Mouse (Mus musculus): Measurements from ENCODE around the gene Lamc2.

The Lamc2 gene

DNA sequence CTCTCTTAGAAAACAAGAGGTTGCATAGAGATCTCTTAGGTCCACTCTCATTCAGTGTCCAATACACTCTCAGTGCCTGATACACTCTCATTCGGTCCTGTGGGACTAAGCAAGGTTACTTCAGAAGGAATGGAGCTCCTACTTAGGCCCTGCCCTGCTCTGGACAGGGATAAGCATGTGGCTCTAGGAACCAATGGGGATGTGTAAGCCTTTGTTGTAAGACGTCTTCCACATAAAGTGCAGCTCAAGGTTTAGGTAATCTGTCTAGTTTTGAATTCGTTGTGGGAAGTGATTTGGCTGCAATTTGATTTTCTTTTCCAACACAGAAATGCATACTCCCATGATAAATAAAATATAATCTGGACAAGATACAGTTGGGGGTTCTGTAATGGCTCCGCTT, 6.1 kb downstream of the Lamc2 start:
- no peak for DNase-seq (ENCODE audit: low spot score in 2 of 2)

DNA sequence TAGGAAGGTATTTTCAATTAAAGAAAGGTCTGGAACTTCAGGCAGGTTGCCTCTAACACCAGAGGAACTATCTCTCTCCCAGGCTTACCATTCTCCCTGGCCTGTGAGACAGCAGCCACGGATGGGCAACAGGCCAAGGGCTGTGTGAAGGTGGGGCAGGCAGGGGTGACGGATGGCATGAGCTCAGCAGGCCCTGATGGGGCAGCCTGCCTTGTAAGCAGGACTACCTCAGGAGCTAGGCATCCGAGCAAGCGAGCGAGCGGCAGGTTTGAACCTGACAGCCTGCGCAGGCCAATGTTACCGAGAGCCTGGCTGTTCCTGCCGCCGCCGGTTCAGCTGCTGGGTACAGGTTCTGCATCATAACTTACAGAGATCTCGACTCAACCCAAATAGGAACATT, 11.4 kb downstream of the Lamc2 start:
- DNase-seq (ENCODE audit: low spot score in 2 of 2) = peak in 1 of 2 experiments; percentile 24

DNA sequence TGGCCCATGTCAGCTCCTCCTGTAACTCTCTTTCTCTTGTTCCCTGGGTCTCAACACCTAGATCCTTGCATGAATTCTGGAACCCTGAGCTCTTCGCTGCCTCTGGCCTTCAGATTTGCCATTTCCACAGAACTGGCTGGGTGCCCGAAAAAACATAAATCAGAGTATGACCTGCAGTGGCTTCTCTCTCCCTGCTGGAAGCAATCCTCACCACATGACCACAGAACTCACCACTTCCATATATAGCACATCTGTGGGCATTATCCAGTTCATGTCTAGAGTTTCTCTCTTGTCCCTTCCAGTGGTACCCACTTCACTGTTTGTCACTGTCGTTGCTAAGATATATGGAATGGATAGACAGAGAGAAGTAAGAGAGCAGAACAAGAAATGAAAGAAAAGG, 13.0 kb downstream of the Lamc2 start:
- DNase-seq (ENCODE audit: low spot score in 2 of 2) = no peak

DNA sequence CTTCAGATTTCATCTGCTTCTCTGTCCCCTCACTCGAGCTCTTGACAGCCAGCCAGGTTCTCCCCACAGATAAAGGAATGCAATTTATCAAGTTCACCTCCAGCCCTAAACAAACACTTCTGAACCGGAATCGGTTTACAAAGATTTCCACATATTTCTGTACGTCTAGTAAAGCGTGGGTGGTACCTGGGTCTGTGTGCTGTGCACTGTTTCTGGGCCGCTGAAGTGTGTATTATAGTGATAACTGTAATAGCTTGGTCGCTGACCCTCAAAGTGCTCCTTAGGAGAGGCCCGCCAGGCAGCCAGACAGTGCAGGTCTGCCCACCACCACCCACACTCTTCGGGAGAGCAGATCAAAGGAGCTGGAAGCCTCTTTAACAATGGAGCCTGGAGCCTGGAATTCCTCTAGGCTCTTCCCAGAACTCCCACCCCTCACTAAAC, 13.9 kb downstream of the Lamc2 start:
- DNase-seq (ENCODE audit: low spot score in 2 of 2) = no peak

DNA sequence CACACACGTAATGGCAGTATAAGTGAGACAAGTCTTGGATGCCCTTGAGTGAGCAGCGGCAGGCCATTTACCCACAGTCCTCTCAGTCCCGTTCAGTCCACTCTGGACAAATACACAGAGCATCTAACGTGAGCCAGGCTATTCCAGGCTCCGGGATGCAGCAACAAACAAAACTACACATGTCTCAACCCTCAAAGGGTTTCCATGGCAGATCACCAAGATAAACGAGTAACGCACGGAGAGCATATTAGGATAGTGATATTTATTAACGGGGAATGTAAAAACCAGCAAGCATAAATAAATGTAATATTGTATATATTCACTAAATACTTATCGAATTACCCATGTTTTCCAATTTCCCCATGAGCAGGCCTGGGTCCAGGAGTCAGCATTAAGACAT, 15.2 kb downstream of the Lamc2 start:
- DNase-seq (ENCODE audit: low spot score in 2 of 2) = no peak

DNA sequence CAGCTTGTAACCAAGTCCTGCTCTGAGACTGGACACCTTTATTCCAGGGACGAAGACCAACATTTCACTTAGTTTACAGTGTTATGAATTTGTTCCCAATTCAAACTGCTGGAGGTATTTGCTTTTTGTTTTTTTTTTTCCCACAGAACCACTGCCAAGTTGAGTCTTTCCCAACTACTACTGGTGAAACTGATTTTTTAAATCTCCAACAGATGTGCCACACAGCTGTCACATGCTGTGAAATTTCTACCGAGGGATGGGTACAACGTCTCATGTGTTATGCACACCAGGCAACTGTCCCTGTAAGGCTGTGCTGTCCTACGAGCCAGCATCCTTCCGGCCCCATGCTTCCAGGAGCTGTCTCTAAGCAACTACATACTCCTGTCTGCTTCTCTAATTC, 18.0 kb downstream of the Lamc2 start:
- no peak for DNase-seq (ENCODE audit: low spot score in 2 of 2)

DNA sequence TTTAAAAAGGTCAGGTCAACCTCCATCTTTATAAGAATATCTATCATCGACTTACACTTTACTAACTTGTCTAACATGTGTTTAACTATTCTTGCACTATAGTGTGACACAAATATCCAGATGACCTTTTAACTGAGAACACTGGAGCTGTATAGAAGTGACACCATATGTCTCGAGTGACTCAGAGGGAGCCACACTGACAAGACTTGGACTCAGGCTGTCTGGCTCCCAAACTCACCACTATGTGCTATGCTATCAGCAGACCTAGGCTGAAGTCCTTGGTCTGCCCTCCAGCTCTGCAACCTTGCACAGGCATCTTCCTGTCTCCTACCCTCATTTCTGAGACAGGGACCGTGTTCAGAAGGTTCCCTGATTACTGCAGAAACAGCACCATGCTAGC, 22.4 kb downstream of the Lamc2 start:
- no peak for DNase-seq (ENCODE audit: low spot score in 2 of 2)

DNA sequence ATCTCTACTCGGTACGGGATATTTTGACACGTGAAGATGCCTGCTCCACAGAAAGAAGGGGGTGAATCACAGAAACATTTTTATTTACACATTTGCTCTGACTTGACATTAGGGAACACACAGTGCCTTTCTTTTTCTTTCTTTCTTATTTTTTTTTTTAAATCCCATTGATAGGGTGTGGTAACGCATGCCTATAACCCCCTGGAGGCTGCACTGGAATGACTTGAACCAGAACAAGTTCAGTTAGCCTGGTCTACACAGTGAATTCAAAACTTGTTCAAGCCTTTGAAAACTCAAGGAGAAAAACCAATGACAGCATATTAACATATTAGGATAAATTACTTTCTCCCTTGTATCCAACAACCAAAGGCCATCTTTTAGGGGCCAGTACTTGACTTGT, 27.1 kb downstream of the Lamc2 start:
- no peak for DNase-seq (ENCODE audit: low spot score in 2 of 2)

DNA sequence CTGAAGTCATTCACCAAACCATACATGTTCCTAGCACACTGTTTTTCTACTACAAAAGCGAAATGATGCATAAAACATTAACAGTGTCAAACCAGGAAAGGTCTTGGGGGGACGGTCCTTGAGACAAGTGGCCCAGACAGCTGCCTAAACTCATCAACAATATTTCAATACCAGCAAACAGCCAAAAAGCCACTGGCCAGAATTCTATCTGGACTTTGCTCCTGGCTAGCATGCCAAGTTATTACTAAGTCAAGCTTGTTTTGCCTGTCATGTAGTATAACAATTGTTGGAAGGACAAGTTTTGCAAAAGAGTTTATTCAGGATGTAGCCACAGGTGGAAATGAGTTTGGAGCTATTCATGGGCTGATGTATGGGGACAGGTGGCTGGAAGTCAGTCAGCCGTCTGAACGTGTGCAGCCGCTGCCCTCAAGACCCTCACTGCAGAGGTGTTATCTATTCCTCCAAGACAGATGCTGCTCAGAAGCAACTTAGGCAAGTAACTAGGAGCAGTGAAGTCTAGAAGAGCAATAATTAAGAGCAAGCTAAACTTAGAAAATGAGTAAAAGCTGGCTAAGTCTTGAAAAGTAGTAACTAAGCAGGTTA, 29.1 kb downstream of the Lamc2 start:
- no peak for DNase-seq (ENCODE audit: low spot score in 2 of 2)

DNA sequence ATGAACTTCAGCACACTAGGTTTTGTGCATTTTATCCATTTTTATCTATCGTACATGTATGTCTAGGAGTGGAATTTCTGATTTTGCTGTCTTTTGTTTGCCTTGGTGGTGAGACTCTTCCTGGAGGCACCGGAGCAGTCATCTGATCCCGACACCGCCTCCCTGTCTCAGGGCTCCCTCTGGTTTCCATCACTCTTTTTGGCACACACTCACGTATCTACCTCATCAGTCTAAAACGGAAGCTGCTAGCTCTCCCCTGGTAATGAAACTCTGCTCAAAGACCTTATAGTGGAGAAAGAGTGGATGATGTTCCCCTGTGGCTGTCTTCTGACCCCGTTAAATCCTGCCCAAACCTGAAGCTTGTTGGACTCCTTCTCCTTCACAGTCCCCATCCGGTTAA, 30.9 kb downstream of the Lamc2 start:
- no peak for DNase-seq (ENCODE audit: low spot score in 2 of 2)

DNA sequence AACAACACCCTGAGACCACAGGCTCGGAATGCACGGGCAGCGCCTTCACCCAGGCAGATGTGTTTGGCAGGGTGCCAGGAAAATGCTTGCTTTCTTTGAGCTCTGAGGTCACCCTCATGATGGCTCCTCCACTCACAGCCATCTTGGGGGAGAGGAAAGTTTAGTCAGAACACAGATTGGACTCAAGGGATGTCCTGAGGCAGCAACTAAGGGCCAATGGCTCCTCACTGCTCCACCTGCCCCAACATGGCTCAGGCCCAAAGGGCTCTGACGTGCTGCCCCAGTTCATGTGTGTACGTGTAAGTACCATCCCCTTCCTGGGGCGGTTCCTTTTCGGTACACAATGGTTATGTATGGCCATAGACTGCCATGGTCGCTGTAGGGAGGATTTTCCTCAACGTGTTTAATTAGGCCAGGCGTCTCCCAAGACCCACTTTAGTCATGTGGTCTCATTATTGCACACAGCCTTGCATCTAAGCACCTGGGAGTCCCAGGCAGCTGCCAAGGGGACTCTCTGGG, 32.6 kb downstream of the Lamc2 start:
- no peak for DNase-seq (ENCODE audit: low spot score in 2 of 2)

DNA sequence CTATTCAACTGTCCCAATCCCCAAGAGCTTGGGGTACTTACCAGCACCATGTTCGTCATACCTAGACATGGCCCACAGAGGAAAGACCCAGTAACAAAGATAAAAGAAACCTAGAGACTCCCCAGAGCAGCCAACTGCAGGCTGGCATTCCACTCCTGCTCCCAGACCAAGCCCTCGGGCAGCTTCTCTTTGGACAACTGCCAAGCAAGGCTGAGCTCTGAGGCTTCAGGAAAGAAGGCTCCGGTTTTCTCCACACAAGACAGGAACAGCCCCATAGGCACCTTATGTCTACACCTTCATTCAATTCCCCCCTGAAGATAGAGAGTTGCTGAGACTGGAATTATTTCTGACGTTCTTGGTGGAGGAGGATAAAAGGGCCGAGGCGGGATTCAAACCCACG, 33.7 kb downstream of the Lamc2 start:
- no peak for DNase-seq (ENCODE audit: low spot score in 2 of 2)

DNA sequence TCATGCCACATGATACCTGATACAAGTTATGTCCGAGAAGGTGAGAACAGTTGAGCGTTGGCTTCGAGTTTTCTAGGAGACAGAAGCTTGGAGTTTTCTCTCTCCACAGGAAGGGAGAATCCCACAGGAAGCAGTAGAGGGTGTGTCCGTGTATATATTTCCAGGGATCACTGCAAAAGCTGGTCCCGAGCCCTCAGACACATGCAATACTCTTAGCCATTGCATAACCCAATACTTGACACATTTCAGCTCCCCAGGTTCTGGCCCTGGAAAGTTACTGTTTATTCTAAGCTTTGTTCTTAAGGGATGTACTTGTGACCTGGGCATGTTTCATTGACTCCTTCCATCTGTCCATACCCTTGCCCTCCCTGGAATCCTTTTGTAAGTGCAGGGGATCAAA, 40.5 kb downstream of the Lamc2 start:
- DNase-seq (ENCODE audit: low spot score in 2 of 2) = no peak

DNA sequence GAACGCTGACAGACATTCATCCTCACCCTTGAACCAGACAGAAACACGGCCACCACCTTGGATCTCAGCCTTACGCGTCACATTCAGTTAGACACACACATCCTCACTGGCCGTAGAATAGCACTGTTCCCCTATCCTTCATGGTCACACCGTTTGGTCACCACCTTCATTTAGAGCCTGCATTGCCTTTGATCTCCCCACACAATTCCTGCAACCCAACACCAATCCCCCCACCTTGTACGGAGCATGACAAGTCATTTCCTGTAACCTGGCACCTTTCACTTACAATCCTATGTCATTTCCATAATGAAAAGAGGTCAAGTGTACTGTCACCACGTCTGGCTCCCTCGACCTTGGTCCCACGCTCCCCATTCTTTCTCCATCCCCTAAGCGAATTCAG, 42.2 kb downstream of the Lamc2 start:
- no peak for DNase-seq (ENCODE audit: low spot score in 2 of 2)

DNA sequence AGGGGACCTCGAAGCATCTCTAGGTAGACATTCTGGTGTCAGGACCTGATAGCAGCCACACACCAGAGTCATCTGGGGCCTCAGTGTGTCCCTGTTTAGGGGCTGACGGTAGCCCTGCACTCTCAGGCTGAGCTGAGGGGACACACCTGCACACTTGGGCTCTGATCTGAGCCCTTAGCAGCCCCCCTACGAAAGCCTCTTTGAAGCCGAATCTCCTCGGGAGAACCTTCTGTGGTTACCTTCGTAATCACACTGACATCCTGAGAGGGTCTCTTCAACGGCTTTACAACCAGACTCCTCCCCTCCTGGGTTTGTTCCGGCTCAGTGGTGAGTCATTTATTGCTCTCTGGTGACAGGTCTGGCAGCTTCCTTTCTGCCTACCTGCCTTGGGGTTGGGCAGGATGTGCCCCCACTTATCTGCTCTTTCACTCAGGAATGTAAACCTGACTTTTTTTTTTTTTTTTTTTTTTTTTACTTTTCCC, 45.5 kb downstream of the Lamc2 start:
- DNase-seq (ENCODE audit: low spot score in 2 of 2) = no peak

DNA sequence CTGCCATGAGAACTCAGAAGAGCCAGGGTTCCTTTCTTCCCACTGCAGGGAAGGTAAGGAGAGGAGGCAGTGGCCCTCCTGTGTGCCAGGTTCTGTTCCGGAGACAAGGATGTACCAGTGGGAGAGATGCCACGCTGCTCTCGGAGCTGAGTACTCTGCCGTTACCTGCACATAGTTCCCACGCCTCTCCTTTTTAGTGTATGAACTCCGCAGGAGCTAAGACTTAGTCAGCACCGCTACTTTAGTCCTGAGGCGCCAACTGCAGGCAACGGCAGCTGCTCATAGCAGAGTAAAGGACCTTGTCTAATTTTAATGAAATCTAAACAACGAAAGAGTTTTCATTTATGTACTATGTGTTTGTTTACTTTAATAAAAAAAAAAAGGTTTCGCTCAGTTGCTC, 46.0 kb downstream of the Lamc2 start:
- no peak for DNase-seq (ENCODE audit: low spot score in 2 of 2)

DNA sequence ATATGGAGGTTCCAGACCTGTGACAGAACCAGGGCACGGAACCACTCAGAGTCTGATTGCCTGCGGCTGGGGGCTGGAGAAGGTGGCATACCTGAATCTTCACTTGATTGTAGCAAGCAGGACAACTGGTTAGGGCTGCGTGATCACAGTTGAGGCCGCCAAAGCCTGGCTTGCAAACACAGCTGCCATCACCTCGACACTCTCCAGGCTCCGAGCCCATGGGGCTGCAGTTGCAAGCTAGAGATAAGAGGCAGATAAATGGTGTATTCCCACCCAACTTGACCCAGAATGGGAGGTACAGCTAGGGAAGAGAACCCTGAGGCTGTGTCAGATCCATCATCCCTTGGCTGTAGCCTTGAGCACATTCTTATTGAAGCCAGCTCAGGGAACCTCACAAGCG, 46.6 kb downstream of the Lamc2 start:
- DNase-seq (ENCODE audit: low spot score in 2 of 2) = no peak

DNA sequence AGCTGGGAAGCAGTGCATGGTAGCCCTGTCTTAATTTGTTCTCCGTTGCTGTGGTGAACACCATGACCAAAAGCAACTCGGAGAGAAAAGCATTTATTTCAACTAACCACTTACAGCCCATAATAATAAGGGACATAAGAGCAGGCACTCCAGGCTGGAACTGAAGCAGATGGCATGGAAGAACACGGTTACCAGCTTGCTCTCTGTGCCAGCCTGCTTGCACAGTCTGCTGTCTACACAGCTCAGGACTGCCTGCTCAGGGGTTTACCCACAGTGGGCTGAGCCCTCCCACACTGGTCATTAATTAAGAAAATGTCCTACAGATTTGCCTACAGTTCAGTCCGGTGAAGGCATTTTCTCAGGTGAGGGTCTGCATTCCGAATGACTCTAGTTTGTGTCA, 47.8 kb downstream of the Lamc2 start:
- DNase-seq (ENCODE audit: low spot score in 2 of 2) = no peak

DNA sequence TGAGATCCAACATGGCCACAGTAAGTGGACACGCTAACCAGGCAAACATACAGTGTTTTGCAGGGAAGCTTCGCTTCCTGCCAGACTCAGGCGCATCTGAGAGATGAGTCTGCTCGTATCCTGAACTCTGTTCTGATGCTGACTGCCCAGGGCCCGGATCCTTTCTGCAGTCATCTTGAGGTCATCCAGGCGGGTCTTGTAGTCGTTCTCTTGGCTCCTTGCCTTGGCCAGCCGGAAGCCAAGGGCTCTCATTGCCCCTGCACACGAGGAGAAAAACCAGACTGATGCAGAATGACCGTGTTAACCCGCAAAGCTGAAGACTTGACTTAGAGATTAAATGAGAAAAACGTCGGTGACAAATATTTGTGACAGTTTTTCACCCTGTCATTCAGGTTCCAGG, 49.6 kb downstream of the Lamc2 start:
- DNase-seq (ENCODE audit: low spot score in 2 of 2) = no peak

DNA sequence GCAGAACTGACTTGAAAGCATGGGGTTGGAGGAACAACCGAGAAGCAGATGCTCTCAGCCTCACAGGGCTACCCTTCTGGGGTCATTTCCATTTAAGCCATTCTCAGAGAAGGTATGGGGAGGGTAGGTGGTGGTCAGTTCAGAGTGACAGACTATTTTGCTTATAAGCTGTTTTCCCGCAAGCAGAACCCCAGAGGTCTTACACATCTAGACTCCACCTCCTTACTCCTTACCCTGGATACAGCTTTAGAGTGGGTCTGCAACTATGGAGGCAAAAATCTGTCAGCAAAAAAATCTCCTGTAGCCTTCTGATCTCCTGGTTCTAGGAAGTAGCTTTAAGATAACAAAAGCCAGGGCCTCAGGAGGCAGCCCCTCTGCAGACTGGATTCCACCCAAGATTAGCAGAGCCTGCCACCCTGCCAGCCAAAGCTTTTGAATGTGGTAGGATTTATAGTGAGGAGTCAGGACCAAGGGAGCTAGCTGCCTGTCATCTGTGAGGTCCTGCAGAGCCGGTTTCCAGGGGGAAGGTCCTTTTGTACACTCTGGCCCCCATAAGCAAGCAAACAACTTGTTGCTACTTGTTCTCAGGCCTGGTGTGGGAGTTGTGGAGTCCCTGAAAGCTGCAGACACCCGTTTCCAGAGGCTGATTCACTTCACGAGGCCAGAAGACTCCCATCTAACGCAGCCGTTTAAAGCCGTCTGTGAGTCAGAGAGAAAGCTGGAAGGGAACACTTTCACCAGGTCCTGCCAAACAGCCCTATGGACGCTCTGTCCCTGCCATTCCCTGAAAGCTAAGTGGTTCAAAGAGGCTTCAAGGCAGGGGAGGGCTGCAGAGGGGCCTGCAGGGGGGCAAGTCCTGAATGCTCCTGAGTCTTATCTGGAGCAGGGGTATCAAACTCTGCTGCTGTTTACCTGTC, 52.1 kb downstream of the Lamc2 start:
- no peak for DNase-seq (ENCODE audit: low spot score in 2 of 2)

DNA sequence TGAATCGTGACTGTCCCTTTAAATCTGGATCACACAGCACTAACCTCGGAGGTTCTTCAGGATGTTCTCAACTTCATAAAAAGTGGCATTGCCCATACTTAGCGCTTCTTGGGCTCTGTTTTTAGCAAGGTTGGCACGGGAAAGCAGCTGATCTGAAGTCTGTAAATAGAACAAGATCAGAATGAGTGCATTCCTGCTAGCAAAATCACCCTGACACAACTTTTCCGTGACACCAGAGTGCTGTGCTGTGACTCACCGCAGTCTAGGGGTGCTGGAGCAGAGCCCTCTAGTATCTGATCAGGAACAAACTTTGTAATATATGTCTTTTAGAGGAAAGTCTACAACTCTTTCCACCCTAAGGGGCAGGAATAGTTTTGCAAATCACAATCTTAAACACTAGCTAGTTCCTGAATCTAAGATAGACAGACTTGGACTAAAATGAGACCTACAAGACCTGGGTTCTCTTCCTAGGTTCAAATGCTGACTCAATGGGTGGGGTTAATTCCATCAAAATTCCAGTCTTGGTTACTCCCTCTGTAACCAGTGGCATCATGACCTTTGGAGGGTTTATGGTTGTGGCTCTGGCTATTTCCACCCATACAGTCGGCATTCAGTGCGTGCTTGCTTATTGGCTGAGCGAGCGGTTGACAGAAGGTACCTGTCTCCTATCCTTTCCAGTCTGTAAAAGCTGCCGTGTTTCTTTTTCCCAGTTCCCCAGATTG, 56.1 kb downstream of the Lamc2 start:
- DNase-seq (ENCODE audit: low spot score in 2 of 2) = no peak

DNA sequence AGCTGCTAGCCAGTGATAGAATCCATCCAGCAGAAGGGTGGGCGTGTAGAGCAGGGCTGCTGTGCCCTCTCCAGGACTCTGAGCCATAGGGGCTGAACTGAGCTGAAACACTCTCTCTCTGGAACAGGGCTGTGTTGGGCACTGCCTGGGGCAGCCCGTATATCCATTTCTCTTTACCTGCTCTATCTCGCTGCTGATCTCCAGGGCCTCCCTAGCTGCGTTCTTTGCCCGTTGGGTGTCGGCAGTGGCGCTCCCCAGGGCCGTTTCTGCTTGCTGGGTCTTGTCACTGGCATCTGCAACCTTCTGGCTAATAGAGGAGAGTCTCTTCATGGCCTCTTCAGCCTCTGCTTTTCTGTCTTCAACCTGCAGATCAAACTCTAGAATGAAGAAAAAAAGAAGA, 57.5 kb downstream of the Lamc2 start:
- no peak for DNase-seq (ENCODE audit: low spot score in 2 of 2)

Measured in frontal cortex, postnatal 10 days (tissue).